Mouse (Mus musculus): ENCODE results near the gene Ankrd1.

Ankrd1 gene

GRCm38 (mm10) chr19:36119783-36120471 is at the start of gene Ankrd1:
Gene Ankrd1, minus strand, starts transcription at chr19:36120099.
- DNase-seq (ENCODE audit: low spot score): no peak

GRCm38 (mm10) chr19:36169101-36169500 is 49.2 kb upstream of the Ankrd1 start:
- DNase-seq (ENCODE audit: low spot score): no peak

- no peak for DNase-seq (ENCODE audit: low spot score)
Measured at GRCm38 (mm10) chr19:36168121-36168520, 48.2 kb upstream of the Ankrd1 start.

- DNase-seq (ENCODE audit: low spot score): no peak
Measured at GRCm38 (mm10) chr19:36167291-36167896, 47.5 kb upstream of the Ankrd1 start.

GRCm38 (mm10) chr19:36166401-36167160 is 46.7 kb upstream of the Ankrd1 start:
- DNase-seq (ENCODE audit: low spot score): no peak

- DNase-seq (ENCODE audit: low spot score): no peak
Measured at GRCm38 (mm10) chr19:36165351-36165750, 45.5 kb upstream of the Ankrd1 start.

GRCm38 (mm10) chr19:36150241-36151007 is 30.5 kb upstream of the Ankrd1 start:
- no peak for DNase-seq (ENCODE audit: low spot score)

GRCm38 (mm10) chr19:36148578-36148977 is 28.7 kb upstream of the Ankrd1 start:
- DNase-seq (ENCODE audit: low spot score): no peak

- no peak for DNase-seq (ENCODE audit: low spot score)
Measured at GRCm38 (mm10) chr19:36143571-36143970, 23.7 kb upstream of the Ankrd1 start.

- no peak for DNase-seq (ENCODE audit: low spot score)
Measured at GRCm38 (mm10) chr19:36133731-36134130, 13.8 kb upstream of the Ankrd1 start.

GRCm38 (mm10) chr19:36133064-36133463 is 13.2 kb upstream of the Ankrd1 start:
- DNase-seq (ENCODE audit: low spot score): no peak

- no peak for DNase-seq (ENCODE audit: low spot score)
Measured at GRCm38 (mm10) chr19:36131990-36132389, 12.1 kb upstream of the Ankrd1 start.

GRCm38 (mm10) chr19:36130181-36130580 is 10.3 kb upstream of the Ankrd1 start:
- DNase-seq (ENCODE audit: low spot score): no peak

GRCm38 (mm10) chr19:36129643-36130042 is 9.7 kb upstream of the Ankrd1 start:
- no peak for DNase-seq (ENCODE audit: low spot score)

- DNase-seq (ENCODE audit: low spot score): no peak
Measured at GRCm38 (mm10) chr19:36129213-36129612, 9.3 kb upstream of the Ankrd1 start.

GRCm38 (mm10) chr19:36128440-36128839 is 8.5 kb upstream of the Ankrd1 start:
- DNase-seq (ENCODE audit: low spot score): no peak

- no peak for DNase-seq (ENCODE audit: low spot score)
Measured at GRCm38 (mm10) chr19:36124203-36124602, 4.3 kb upstream of the Ankrd1 start.

- no peak for DNase-seq (ENCODE audit: low spot score)
Measured at GRCm38 (mm10) chr19:36119219-36119618, 680 bp downstream of the Ankrd1 start.

GRCm38 (mm10) chr19:36116185-36116584 is 3.7 kb downstream of the Ankrd1 start:
- DNase-seq (ENCODE audit: low spot score): no peak

- no peak for DNase-seq (ENCODE audit: low spot score)
Measured at GRCm38 (mm10) chr19:36112007-36112406, 7.9 kb downstream of the Ankrd1 start.

GRCm38 (mm10) chr19:36111054-36111895 is 8.6 kb downstream of the Ankrd1 start:
- peak; percentile 23 for DNase-seq (ENCODE audit: low spot score)
